Mouse (Mus musculus): ENCODE data around the gene Zbtb38.

- TF ChIP-seq CTCF (IDR thresholded peaks at IDR 0.05; ENCODE audit: insufficient read depth, low read length) (no peak), POLR2A (IDR thresholded peaks at IDR 0.05; ENCODE audit: borderline replicate concordance, extremely low read depth, low read depth, low read length) (no peak)
Observed at GRCm38 (mm10) chr9:96740712-96741364, 11.8 kb downstream of the Zbtb38 start.

Measured in lung, adult 2 months (tissue).